ENCODE assay signal across 9 mouse cellular contexts in the genomic region with DNA sequence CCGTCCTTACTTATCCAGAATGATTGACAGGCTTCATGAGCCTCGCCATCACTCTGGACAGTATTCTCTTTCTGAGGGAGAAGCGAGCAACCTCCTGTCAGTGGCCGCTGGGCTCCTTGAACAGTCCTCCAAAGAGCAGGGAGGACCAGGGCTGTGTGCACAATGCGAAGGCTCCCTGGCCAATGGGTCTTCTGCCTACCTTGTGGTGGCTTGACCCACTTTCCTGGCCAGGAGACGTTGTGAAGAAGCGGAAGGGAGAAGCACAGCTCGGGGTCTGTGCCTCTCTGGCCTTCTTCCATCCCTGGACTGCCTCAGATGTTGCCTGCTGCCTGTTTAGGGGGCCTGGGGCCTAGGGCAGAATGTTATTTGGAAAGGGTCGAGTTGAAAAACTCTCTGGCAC. TPM values are rescaled to one million over a fixed set of nuclear protein-coding genes. Genes with fewer than 3 reads are reported as not detected.
DNase-seq lines count a peak whose midpoint lies in the region; ATAC-seq and TF ChIP-seq lines count a peak whose summit lies in the region.
"Had no signal": no experiment of that assay in that cellular context is flagged by ENCODE, and none has a peak within 500 bp of the region (broad histone marks: within the 10 kb centered on the region; RNA-seq: fewer than 3 reads in every experiment).

No protein-coding gene starts in this region.

- peak overlapping the region; percentile 80 for H3K9ac ChIP-seq in heart, embryonic 13.5 days
- H3K9ac ChIP-seq in forebrain, embryonic 12.5 days: peak overlapping the region; percentile 79
- H3K9ac ChIP-seq in limb, embryonic 15.5 days: no peak overlapping the region

- H3K9me3 ChIP-seq in heart, embryonic 13.5 days: no peaks in the 10 kb centered on the region
- H3K9me3 ChIP-seq in forebrain, embryonic 12.5 days: no peaks in the 10 kb centered on the region
- no peaks in the 10 kb centered on the region for H3K9me3 ChIP-seq in limb, embryonic 15.5 days

- no peak for DNase-seq in heart, adult 18-20 months
- DNase-seq in cerebellum, adult 2 months: peak; percentile 53 to 62
- DNase-seq in right cerebral cortex, postnatal 10 days (ENCODE audit: low spot score in 2 of 2): no peak
- DNase-seq in gastrocnemius, postnatal 10 days: no peak
- DNase-seq: lung, postnatal 36 days had no signal

- peaks cover 64% of the 10 kb centered on the region for H3K27me3 ChIP-seq in heart, embryonic 13.5 days (replicated peaks)
- H3K27me3 ChIP-seq in cerebellum, adult 2 months (ENCODE audit: control insufficient read depth, insufficient read depth, low read length): no peaks in the 10 kb centered on the region
- H3K27me3 ChIP-seq in forebrain, embryonic 12.5 days: peaks cover 53% of the 10 kb centered on the region
- H3K27me3 ChIP-seq in limb, embryonic 15.5 days: peaks cover 72% of the 10 kb centered on the region

- TF ChIP-seq CTCF in cerebellum, adult 2 months (IDR thresholded peaks at IDR 0.05; ENCODE audit: borderline replicate concordance, insufficient read depth, low read depth, low read length): no peak

- ATAC-seq in heart, embryonic 13.5 days (ENCODE audit: extremely low read depth, insufficient number of reproducible peaks, low FRiP score, low TSS enrichment): no peak
- ATAC-seq in forebrain, embryonic 12.5 days (ENCODE audit: low FRiP score): no peak; the same call in 1 of the 2 replicates
- ATAC-seq in limb, embryonic 15.5 days (ENCODE audit: insufficient number of reproducible peaks, low FRiP score, low TSS enrichment, low read depth): no peak
- no peak for ATAC-seq in granulocyte monocyte progenitor cell, adult 5-6 weeks (replicated peaks; ENCODE audit: poor library complexity, severe bottlenecking)

- peaks cover 66% of the 10 kb centered on the region for H3K4me1 ChIP-seq in heart, embryonic 13.5 days
- H3K4me1 ChIP-seq in cerebellum, adult 2 months (ENCODE audit: control insufficient read depth, insufficient read depth, low read length): peaks cover 27% of the 10 kb centered on the region
- H3K4me1 ChIP-seq in forebrain, embryonic 12.5 days: peaks cover 47% of the 10 kb centered on the region
- peaks cover 30% of the 10 kb centered on the region for H3K4me1 ChIP-seq in limb, embryonic 15.5 days

- TF ChIP-seq POLR2A in cerebellum, adult 2 months (IDR thresholded peaks at IDR 0.05; ENCODE audit: borderline replicate concordance, insufficient read depth, low read length): no peak

- 43% methylated on average over 9 of the region's 9 CpGs for WGBS in heart, embryonic 13.5 days
- 10% methylated on average over 9 of the region's 9 CpGs for WGBS in cerebellum, adult 2 months
- 34% methylated on average over 9 of the region's 9 CpGs for WGBS in forebrain, embryonic 12.5 days
- 48% methylated on average over 9 of the region's 9 CpGs for WGBS in limb, embryonic 15.5 days

- no peak overlapping the region for H3K27ac ChIP-seq in heart, embryonic 13.5 days (replicated peaks)
- H3K27ac ChIP-seq in cerebellum, adult 2 months (ENCODE audit: insufficient read depth, low read length): peak overlapping the region; percentile 98
- H3K27ac ChIP-seq in forebrain, embryonic 12.5 days: 0 out of 2 replicates have a peak overlapping the region, but pooled peaks have one; percentile 42
- no peak overlapping the region for H3K27ac ChIP-seq in limb, embryonic 15.5 days

- no peaks in the 10 kb centered on the region for H3K36me3 ChIP-seq in heart, embryonic 13.5 days
- H3K36me3 ChIP-seq in forebrain, embryonic 12.5 days (replicated peaks): no peaks in the 10 kb centered on the region
- no peaks in the 10 kb centered on the region for H3K36me3 ChIP-seq in limb, embryonic 15.5 days

- peak overlapping the region; percentile 97 for H3K4me2 ChIP-seq in heart, embryonic 13.5 days
- H3K4me2 ChIP-seq in forebrain, embryonic 12.5 days: peak overlapping the region; percentile 83
- H3K4me2 ChIP-seq in limb, embryonic 15.5 days: peak overlapping the region; percentile 96; the same call in 1 of the 2 replicates

- peak overlapping the region; percentile 71 for H3K4me3 ChIP-seq in heart, embryonic 13.5 days
- H3K4me3 ChIP-seq in cerebellum, adult 2 months (replicated peaks; ENCODE audit: insufficient read depth, low read depth, low read length): peak overlapping the region; percentile 80
- H3K4me3 ChIP-seq in forebrain, embryonic 12.5 days (replicated peaks): peak overlapping the region; percentile 59
- peak overlapping the region; percentile 54; the same call in 1 of the 2 replicates for H3K4me3 ChIP-seq in limb, embryonic 15.5 days

RNA-seq across cellular contexts. Expression of a gene that starts 1.8 kb away (rescaled TPM):
- polyA plus RNA-seq in heart, embryonic 13.5 days (2015; fragmentation: Nextera tagmentation; extraction: Ambion mirVana): 8.2 and 8.7 TPM in 2 replicates
- 1 to 10 TPM; 3.8 to 4.2 TPM for total RNA-seq in heart, adult 18-20 months (2021)
- polyA plus RNA-seq in cerebellum, adult 2 months (2012; rRNA removed): 73.4 and 80.5 TPM in 2 replicates
- 17.9 and 19.8 TPM in 2 replicates for polyA plus RNA-seq in forebrain, embryonic 12.5 days (2016; fragmentation: Nextera tagmentation; extraction: Ambion mirVana)
- polyA plus RNA-seq in limb, embryonic 15.5 days (2015; fragmentation: Nextera tagmentation; extraction: Ambion mirVana): 6.1 and 6.3 TPM in 2 replicates
- total RNA-seq in granulocyte monocyte progenitor cell, adult 5-6 weeks (2014; fragmentation: Nextera tagmentation): not detected in 2 replicates
- not detected in 2 replicates for total RNA-seq in granulocyte monocyte progenitor cell, adult 5-6 weeks (2017)
- 1 to 10 TPM; 2.8 to 3.7 TPM for total RNA-seq in gastrocnemius, postnatal 10 days (2021)

Comparison
In these comparisons a context has a peak if more than half of its experiments do, and no peak if none do; other contexts are left out.
1. H3K27ac ChIP-seq: peak in cerebellum, adult 2 months (single experiment) and forebrain, embryonic 12.5 days (single experiment); none in heart, embryonic 13.5 days (single experiment) and limb, embryonic 15.5 days (single experiment).
2. DNase-seq: peak in cerebellum, adult 2 months (2 of 2); none in heart, adult 18-20 months (0 of 2), right cerebral cortex, postnatal 10 days (0 of 2) and gastrocnemius, postnatal 10 days (single experiment).
3. Peak in every context shown above with its lines, with median percentiles within 50 percentile points of each other: H3K4me2 ChIP-seq and H3K4me3 ChIP-seq.